Mouse (Mus musculus) embryonic facial prominence, embryonic 10.5 days (tissue): ENCODE measurements around the gene Dus1l. TPM values are rescaled to one million over a fixed set of nuclear protein-coding genes. Genes with fewer than 3 reads are reported as not detected.
"Not testable (repeated sequence)": the region's sequence is repeated elsewhere in the genome, so short reads cannot be mapped to it uniquely, and the experiment has no call there.

Experiments
- DNase-seq: peaks from one replicate; pipeline ENCODE4 v3.0.0-alpha.2; 2017; ENCODE audit warnings: low spot score
- H3K27ac ChIP-seq: fragments of 300-500 bp; sonication (generic); replicated peaks from 2 replicates; pipeline ENCODE4 v1.5.1; 2016; ENCODE audit warnings: mild to moderate bottlenecking
- H3K27me3 ChIP-seq: fragments of 300-500 bp; sonication (generic); replicated peaks from 2 replicates; pipeline ENCODE4 v1.6.1; 2016; ENCODE audit warnings: low read depth, mild to moderate bottlenecking; ENCODE audit not compliant: poor library complexity, severe bottlenecking
- H3K36me3 ChIP-seq: fragments of 300-500 bp; sonication (generic); replicated peaks from 2 replicates; pipeline ENCODE4 v1.6.1; 2016; ENCODE audit warnings: mild to moderate bottlenecking, moderate library complexity
- H3K4me1 ChIP-seq: fragments of 300-500 bp; sonication (generic); 2 replicates; pipeline ENCODE4 v1.6.1; 2016
- H3K4me3 ChIP-seq: fragments of 300-500 bp; sonication (generic); 2 replicates; pipeline ENCODE4 v1.5.1; 2016; ENCODE audit warnings: mild to moderate bottlenecking, moderate library complexity
- H3K9me3 ChIP-seq: fragments of 300-500 bp; sonication (generic); 2 replicates; pipeline ENCODE4 v1.6.1; 2016; ENCODE audit warnings: mild to moderate bottlenecking
- WGBS: fragments of 180-500 bp; shearing (Covaris S2); methylation state at CpG from one replicate; pipeline ENCODE4 v1.1.7; 2016; 5-methylcytosine and 5-hydroxymethylcytosine counted together
- polyA plus RNA-seq: library from polyadenylated mRNA; unstranded; fragments of >200 nt; fragmentation: Nextera tagmentation; extraction: Ambion mirVana; gene quantifications from 2 replicates; pipeline ENCODE4 v1.2.1, GENCODE M21; 2016

The Dus1l gene
- polyA plus RNA-seq, 1 experiment from 2014 or later, result 96.6 TPM

DNA sequence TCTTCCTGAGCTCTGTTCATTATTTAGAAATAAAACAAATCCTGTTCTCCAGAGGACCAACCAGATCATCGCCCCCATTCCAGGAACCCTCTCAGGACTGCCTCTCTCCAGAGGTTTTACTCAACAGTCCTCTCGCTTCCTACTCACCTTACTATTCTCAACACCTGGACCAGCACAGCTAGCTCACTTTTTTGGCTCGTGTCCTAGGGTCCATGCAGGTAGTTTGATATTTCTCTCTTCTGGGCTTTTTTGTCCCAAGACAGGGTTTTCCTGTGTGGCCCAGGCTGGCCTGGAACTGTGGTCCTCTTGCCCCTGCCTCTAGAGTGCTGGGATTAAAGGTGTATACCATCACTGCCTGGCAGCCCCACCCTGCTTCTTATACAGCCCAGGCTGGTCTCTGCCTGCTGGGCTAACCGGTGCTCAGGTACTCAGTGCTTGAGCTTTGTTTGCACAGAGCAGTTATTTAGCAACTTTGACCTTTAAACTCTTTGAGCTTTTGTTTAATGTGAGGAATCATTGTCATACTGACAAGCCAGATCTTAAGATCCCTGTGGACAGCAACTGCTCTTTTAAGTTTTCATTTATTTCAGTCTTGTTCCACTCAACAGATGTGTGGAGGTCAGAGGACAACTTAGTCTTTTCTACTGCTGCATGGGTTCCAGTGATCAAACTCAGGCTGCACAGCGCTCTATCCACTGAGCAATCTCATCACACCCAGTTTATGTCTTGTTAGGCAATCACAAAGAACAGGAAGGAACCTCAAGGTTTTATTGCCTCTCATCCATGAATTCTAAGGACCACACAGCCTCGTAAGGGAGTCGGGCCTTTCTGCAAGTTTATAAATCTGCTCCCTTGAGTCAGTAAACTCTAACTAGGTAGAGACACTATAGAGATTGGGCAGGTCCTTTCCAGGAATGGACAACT, 9.4 kb upstream of the Dus1l start:
- DNase-seq, result no peak
- Histone ChIP-seq H3K4me3 (no peak overlapping the region), H3K9me3 (no peaks in the 10 kb centered on the region), H3K36me3 (peaks cover 60% of the 10 kb centered on the region), H3K27me3 (no peaks in the 10 kb centered on the region), H3K4me1 (peaks cover 3% of the 10 kb centered on the region), H3K27ac (no peak overlapping the region)
- 90% methylated on average over 7 of the region's 7 CpGs for WGBS

GRCm38 (mm10) chr11:120804769-120805168, 8.6 kb upstream of the Dus1l start:
- peaks cover 12% of the 10 kb centered on the region for H3K4me1 ChIP-seq
- no peak for DNase-seq
- H3K27me3 ChIP-seq, result no peaks in the 10 kb centered on the region
- H3K9me3 ChIP-seq, result no peaks in the 10 kb centered on the region
- 81% methylated on average over 4 of the region's 4 CpGs for WGBS
- no peak overlapping the region for H3K4me3 ChIP-seq
- peaks cover 52% of the 10 kb centered on the region for H3K36me3 ChIP-seq
- no peak overlapping the region for H3K27ac ChIP-seq

DNA sequence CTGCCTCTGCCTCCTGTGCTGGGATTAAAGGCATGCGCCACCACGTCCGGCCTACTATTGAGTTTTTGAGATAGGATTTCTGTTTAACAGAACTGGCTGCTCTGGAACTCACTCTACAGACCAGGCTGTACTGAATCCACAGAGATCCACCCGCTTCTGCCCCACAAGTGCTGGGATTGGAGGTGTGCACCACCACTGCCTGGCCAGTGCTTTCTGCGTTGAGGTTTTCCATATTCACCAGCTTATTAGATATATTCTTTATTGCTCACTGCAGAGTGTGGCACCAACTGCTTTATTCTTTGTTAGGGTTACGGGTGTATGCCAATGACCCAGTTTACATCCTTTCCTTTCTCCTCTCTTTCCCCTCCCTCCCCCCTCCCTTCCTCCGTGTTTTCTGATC, 8.1 kb upstream of the Dus1l start:
- H3K27me3 ChIP-seq, result no peaks in the 10 kb centered on the region
- DNase-seq, result no peak
- H3K36me3 ChIP-seq, result peaks cover 47% of the 10 kb centered on the region
- peaks cover 13% of the 10 kb centered on the region for H3K4me1 ChIP-seq
- WGBS, result 79% methylated on average over 7 of the region's 7 CpGs
- H3K9me3 ChIP-seq, result no peaks in the 10 kb centered on the region
- H3K27ac ChIP-seq, result no peak overlapping the region
- H3K4me3 ChIP-seq, result no peak overlapping the region

DNA sequence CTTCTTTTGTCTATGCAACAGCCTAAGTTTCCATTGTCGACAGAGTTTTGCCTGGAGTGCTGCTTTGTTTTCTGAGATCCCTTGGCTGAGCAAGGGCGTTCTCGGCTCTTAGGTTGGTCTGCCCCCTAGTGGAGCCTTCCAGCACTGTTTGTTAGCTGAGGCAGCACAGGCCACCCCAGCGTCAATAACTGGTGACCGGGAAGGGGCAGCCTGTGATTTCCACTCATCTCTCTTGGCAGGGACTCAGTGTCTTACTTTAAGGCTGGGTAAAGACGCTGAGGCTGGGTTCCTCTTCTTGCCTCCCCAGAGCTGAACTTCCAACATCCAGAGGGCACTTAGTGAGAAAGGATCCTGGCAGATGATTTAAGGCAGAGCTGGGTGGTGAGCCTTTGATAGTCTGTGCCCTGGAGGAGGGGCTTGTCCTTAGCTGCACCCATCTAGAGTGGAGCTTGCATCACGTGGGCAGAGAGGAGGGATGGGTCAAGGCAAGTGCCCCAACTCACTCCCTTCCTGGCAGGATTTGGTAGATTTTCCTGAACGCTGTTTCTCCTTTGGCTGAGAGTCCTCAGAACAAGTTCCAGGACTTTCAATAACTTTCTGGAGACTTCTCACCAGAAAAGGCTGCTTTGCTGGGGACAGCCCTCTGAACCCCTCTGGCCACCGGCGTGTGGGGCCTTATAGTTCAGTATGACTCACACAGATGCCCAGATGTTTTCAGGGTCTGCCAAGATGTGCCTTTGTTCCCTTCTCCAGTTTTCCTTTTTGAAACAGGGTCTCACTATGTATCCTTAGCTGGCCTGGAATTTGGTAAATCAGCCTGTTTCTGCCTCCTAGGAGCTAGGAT, 4.1 kb upstream of the Dus1l start:
- H3K4me3 ChIP-seq, result peak overlapping the region; percentile 13

DNA sequence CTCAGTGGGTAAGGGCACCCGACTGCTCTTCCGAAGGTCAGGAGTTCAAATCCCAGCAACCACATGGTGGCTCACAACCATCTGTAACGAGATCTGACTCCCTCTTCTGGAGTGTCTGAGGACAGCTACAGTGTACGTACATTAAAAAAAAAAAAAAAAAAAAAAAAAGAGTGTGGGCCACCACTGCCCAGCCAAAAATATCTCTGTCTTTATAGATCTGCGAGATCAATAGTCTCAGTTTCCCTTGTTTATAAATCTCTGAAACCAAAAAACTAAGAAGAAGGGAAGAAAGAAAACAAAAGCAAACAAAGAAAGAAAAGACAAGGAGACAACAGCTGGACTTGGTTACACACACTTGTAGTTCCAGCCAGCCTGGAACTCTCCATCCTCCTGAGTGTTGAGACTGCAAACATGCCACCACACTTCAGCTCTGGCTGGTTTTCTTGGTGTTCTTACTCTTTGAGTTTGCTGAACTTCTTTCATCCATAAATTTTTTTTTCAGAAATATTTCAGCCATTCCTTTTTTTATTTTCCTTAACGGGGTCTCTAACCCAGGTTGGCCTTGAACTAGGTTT, 3.2 kb upstream of the Dus1l start:
- no peaks in the 10 kb centered on the region for H3K27me3 ChIP-seq
- WGBS, result 77% methylated on average over 6 of the region's 6 CpGs
- peaks cover 32% of the 10 kb centered on the region for H3K4me1 ChIP-seq
- H3K27ac ChIP-seq, result peak overlapping the region; percentile 79
- H3K36me3 ChIP-seq, result peaks cover 5% of the 10 kb centered on the region
- H3K4me3 ChIP-seq, result peak overlapping the region; percentile 13; the same call in 1 of the 2 replicates
- H3K9me3 ChIP-seq, result no peaks in the 10 kb centered on the region
- no peak for DNase-seq

More for the DNA sequence above, 4.1 kb upstream of the Dus1l start:
- peaks cover 7% of the 10 kb centered on the region for H3K36me3 ChIP-seq
- WGBS, result 13% methylated on average over 10 of the region's 10 CpGs
- H3K9me3 ChIP-seq, result no peaks in the 10 kb centered on the region
- H3K27me3 ChIP-seq, result no peaks in the 10 kb centered on the region
- peak; percentile 90 for DNase-seq
- H3K27ac ChIP-seq, result peak overlapping the region; percentile 79
- H3K4me1 ChIP-seq, result peaks cover 24% of the 10 kb centered on the region

- Histone ChIP-seq H3K27me3 (no peaks in the 10 kb centered on the region), H3K27ac (no peak overlapping the region), H3K4me1 (peaks cover 32% of the 10 kb centered on the region), H3K36me3 (peaks cover 17% of the 10 kb centered on the region), H3K9me3 (no peaks in the 10 kb centered on the region), H3K4me3 (no peak overlapping the region)
- no peak for DNase-seq
- 86% methylated on average over 3 of the region's 3 CpGs for WGBS
Observed at GRCm38 (mm10) chr11:120798244-120798643, 2.0 kb upstream of the Dus1l start.

- 35% methylated on average over 8 of the region's 8 CpGs for WGBS
- peak overlapping the region; percentile 90 for H3K4me3 ChIP-seq
Observed at GRCm38 (mm10) chr11:120796614-120796946, 377 bp upstream of the Dus1l start.

GRCm38 (mm10) chr11:120792652-120793051, 3.6 kb downstream of the Dus1l start:
- no peak overlapping the region for H3K27ac ChIP-seq
- no peak for DNase-seq
- no peak overlapping the region for H3K4me3 ChIP-seq
- peaks cover 71% of the 10 kb centered on the region for H3K36me3 ChIP-seq
- H3K27me3 ChIP-seq, result no peaks in the 10 kb centered on the region
- peaks cover 19% of the 10 kb centered on the region for H3K4me1 ChIP-seq
- H3K9me3 ChIP-seq, result no peaks in the 10 kb centered on the region
- 92% methylated on average over 9 of the region's 9 CpGs for WGBS

More at GRCm38 (mm10) chr11:120796614-120796946, 377 bp upstream of the Dus1l start:
- no peak for DNase-seq
- H3K9me3 ChIP-seq, result no peaks in the 10 kb centered on the region
- H3K36me3 ChIP-seq, result peaks cover 34% of the 10 kb centered on the region
- H3K27ac ChIP-seq, result peak overlapping the region; percentile 89
- no peaks in the 10 kb centered on the region for H3K27me3 ChIP-seq
- peaks cover 32% of the 10 kb centered on the region for H3K4me1 ChIP-seq

- no peaks in the 10 kb centered on the region for H3K27me3 ChIP-seq
- DNase-seq, result no peak
- H3K36me3 ChIP-seq, result peaks cover 96% of the 10 kb centered on the region
- no peaks in the 10 kb centered on the region for H3K9me3 ChIP-seq
- WGBS, result 88% methylated on average over 3 of the region's 3 CpGs
- no peak overlapping the region for H3K4me3 ChIP-seq
- peaks cover 16% of the 10 kb centered on the region for H3K4me1 ChIP-seq
- no peak overlapping the region for H3K27ac ChIP-seq
Observed at GRCm38 (mm10) chr11:120789810-120790209, 6.4 kb downstream of the Dus1l start.

GRCm38 (mm10) chr11:120789355-120789754, 6.8 kb downstream of the Dus1l start:
- no peak for DNase-seq
- peaks cover 91% of the 10 kb centered on the region for H3K36me3 ChIP-seq
- H3K4me1 ChIP-seq, result peaks cover 16% of the 10 kb centered on the region
- WGBS, result 84% methylated on average over 4 of the region's 4 CpGs
- no peaks in the 10 kb centered on the region for H3K9me3 ChIP-seq
- no peak overlapping the region for H3K4me3 ChIP-seq
- no peaks in the 10 kb centered on the region for H3K27me3 ChIP-seq
- no peak overlapping the region for H3K27ac ChIP-seq

DNA sequence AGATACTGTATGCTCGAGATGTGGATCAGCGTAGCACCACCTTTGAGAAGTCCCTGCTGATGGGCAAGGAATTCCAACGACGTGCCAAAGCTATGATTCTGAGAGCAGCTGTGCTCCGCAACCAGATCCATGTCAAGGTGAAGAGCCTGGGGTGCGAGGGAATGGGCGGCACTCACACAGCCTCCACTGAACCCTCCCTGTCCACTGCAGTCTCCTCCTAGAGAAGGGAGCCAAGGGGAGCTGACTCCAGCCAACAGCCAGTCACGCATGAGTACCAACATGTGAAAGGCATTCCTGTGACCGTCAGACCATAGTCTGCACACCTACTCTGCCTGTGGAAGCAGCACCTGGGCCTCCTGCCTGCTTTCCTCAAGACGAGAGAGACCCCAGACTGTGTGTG, 7.7 kb downstream of the Dus1l start:
- Histone ChIP-seq H3K4me1 (peaks cover 19% of the 10 kb centered on the region), H3K36me3 (peaks cover 82% of the 10 kb centered on the region)
- H3K27me3 ChIP-seq, H3K27ac ChIP-seq, DNase-seq, H3K9me3 ChIP-seq, H3K4me3 ChIP-seq: not testable (repeated sequence)
- 87% methylated on average over 10 of the region's 10 CpGs for WGBS

GRCm38 (mm10) chr11:120785145-120785544, 11.1 kb downstream of the Dus1l start:
- peaks cover 27% of the 10 kb centered on the region for H3K4me1 ChIP-seq
- peak overlapping the region; percentile 99 for H3K4me3 ChIP-seq
- H3K27ac ChIP-seq, result peak overlapping the region; percentile 87; the same call in 1 of the 2 replicates
- peaks cover 73% of the 10 kb centered on the region for H3K36me3 ChIP-seq
- no peak for DNase-seq
- H3K9me3 ChIP-seq, result no peaks in the 10 kb centered on the region
- peaks cover 17% of the 10 kb centered on the region for H3K27me3 ChIP-seq
- 43% methylated on average over 9 of the region's 9 CpGs for WGBS
